Mouse (Mus musculus): ENCODE measurements at regions not wholly inside any gene's neighbourhood (a gene's known extent, or its start where the extent isn't known, plus 50 kb on each side); places are given as distances from the start of the nearest gene placed in this dataset.

DNA sequence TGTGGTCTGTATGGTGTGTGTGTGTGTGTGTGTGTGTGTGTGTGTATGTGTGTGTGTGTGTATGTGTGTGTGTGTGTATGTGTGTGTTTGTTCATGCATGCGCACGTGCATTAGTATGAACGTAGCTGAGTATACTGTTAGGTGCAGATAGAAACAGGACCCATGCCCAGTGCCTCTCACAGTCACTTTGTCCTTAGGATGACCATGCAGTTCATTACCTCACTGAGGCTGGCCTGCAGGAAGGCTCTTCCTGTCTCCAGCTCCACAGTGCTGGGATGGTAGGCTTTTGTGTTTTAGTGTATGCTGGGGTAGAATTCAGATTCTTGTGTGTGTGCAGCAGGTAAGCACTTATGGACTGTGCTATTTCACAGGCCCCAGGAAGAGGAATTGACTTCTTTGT lies 250.0 kb upstream of the Tacr3 start:
- no peaks in the 10 kb centered on the region for H3K4me1 ChIP-seq (ENCODE audit: control insufficient read depth, insufficient read depth, low read length)
- H3K27ac ChIP-seq (ENCODE audit: insufficient read depth, low read length): no peak overlapping the region
- no peak overlapping the region for H3K4me3 ChIP-seq (ENCODE audit: insufficient read depth, low read length)
- no peak for TF ChIP-seq POLR2A (IDR thresholded peaks at IDR 0.05; ENCODE audit: extremely low read depth, insufficient read depth, low read length)
- no peak for TF ChIP-seq CTCF (IDR thresholded peaks at IDR 0.05; ENCODE audit: extremely low read depth, insufficient read depth, low read length)

DNA sequence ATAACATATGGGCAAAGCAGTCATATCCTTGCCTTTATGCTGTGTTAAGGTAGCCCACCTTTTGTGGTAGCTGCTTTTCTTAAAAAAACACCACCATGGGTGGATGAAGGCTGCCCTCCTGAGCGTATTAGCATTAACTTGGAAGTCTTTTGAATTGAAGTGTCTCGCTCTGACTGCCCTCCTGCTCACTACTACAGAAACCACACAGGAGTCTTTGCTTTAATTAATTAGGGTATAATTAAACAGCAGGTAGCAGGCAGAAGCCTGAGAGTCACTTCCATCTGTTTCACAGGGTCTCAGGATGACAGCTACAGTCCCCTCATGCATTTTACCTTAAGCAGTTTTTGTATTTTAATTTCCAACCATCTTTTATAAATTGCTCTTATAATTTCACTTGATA lies 240.2 kb upstream of the Tacr3 start:
- H3K27ac ChIP-seq (ENCODE audit: insufficient read depth, low read length): no peak overlapping the region
- no peaks in the 10 kb centered on the region for H3K4me1 ChIP-seq (ENCODE audit: control insufficient read depth, insufficient read depth, low read length)
- TF ChIP-seq POLR2A (IDR thresholded peaks at IDR 0.05; ENCODE audit: extremely low read depth, insufficient read depth, low read length) (no peak), CTCF (IDR thresholded peaks at IDR 0.05; ENCODE audit: extremely low read depth, insufficient read depth, low read length) (no peak)
- no peak overlapping the region for H3K4me3 ChIP-seq (ENCODE audit: insufficient read depth, low read length)

DNA sequence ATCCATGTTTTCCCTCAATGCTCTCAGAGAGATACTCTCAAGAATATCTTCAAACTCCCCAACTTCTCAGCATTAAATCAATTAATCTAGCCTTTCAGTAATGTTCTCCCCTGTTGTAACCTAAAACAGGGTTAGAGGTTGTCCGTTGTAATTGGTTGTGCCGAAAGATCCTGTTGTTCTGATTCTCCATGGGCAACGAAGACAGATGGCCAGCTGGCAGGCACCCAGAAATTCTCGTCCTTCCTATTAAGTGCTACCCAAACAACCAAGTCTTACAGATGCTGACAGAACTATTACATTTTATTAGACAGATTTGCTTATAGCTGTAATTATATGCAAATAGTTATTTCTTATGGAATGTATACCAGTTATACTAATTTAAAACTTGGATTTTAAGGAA lies 225.9 kb upstream of the Tacr3 start:
- TF ChIP-seq CTCF (IDR thresholded peaks at IDR 0.05; ENCODE audit: extremely low read depth, insufficient read depth, low read length) (no peak), POLR2A (IDR thresholded peaks at IDR 0.05; ENCODE audit: extremely low read depth, insufficient read depth, low read length) (no peak)
- Histone ChIP-seq H3K4me3 (ENCODE audit: insufficient read depth, low read length) (no peak overlapping the region), H3K4me1 (ENCODE audit: control insufficient read depth, insufficient read depth, low read length) (no peaks in the 10 kb centered on the region), H3K27ac (ENCODE audit: insufficient read depth, low read length) (no peak overlapping the region)

DNA sequence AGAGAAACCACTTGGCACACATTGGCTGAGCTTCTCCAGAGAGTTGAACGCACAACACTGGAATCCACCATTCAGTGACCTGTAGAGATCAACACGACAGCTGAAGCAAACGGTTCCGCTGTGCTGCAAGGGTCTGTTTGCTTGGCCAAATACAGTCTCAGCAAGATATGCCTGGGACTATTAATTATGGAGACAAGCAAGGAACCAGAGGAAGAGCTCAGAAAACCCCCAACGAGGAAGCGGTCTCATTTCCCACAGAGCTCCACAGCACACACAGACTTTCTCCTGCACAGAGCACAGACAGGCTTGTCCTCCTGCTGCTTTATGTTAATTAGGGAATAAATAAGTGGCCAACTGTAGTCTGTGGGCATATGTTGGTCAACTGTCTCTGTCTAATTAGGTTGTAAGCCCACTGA lies 223.4 kb upstream of the Tacr3 start:
- no peak overlapping the region for H3K4me3 ChIP-seq (ENCODE audit: insufficient read depth, low read length)
- H3K27ac ChIP-seq (ENCODE audit: insufficient read depth, low read length): no peak overlapping the region
- no peak for TF ChIP-seq CTCF (IDR thresholded peaks at IDR 0.05; ENCODE audit: extremely low read depth, insufficient read depth, low read length)
- no peak for TF ChIP-seq POLR2A (IDR thresholded peaks at IDR 0.05; ENCODE audit: extremely low read depth, insufficient read depth, low read length)
- no peaks in the 10 kb centered on the region for H3K4me1 ChIP-seq (ENCODE audit: control insufficient read depth, insufficient read depth, low read length)

DNA sequence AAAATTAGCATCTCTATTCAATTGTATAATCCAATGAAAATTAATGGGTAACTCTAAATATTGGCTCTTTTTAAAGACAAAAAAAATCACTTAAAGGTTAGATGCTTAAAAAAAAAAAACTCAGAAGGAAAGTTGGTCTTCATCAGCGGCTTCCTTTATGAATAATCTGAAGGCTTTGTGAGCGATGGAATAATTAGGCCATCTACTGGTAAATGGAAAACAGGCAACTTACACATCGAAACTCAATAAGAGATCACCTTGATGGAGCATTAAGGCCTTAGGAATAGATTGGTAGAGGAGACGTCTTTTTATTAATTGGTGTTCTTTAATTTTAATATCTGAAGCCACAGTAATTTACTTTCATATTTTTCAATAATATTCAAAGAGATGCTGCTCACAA lies 218.6 kb upstream of the Tacr3 start:
- Histone ChIP-seq H3K27ac (ENCODE audit: insufficient read depth, low read length) (no peak overlapping the region), H3K4me3 (ENCODE audit: insufficient read depth, low read length) (no peak overlapping the region), H3K4me1 (ENCODE audit: control insufficient read depth, insufficient read depth, low read length) (no peaks in the 10 kb centered on the region)
- TF ChIP-seq POLR2A (IDR thresholded peaks at IDR 0.05; ENCODE audit: extremely low read depth, insufficient read depth, low read length) (no peak), CTCF (IDR thresholded peaks at IDR 0.05; ENCODE audit: extremely low read depth, insufficient read depth, low read length) (no peak)

DNA sequence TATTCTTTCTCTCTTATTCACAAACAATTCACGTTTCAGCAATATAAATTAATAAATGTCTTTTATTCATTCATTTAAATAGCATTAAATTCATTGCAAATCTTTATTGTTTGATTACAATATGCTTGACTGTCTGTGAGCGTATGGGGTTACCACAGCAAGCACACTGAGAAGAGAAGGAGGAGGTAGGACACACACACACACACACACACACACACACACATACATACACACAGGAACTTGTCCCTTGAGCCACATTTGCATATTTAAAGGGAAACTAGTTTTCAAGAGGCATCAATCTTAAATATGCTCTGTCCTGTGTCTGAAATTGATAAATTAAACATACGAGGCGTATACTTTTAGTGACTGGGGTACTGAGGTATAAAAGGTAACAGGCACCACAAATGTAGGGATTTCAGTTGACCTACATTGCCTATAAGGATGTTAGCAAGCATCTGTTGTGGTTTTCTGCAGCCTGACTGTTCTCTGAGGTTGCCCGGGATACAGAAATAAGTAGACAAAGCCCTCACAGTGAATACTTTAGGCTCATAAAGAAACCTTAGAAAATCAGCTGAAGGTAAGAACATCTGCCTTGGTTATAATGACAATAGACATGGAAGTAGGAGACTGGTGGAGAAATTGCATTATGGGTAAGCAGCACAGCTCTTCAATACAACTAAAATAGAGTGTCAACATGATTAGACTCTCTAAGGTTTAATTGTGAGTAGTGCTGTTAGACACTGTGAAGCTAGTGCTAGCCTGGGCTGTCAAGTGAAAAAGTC lies 217.1 kb upstream of the Tacr3 start:
- Histone ChIP-seq H3K4me3 (ENCODE audit: insufficient read depth, low read length) (no peak overlapping the region), H3K4me1 (ENCODE audit: control insufficient read depth, insufficient read depth, low read length) (no peaks in the 10 kb centered on the region), H3K27ac (ENCODE audit: insufficient read depth, low read length) (no peak overlapping the region)
- TF ChIP-seq CTCF (IDR thresholded peaks at IDR 0.05; ENCODE audit: extremely low read depth, insufficient read depth, low read length) (no peak), POLR2A (IDR thresholded peaks at IDR 0.05; ENCODE audit: extremely low read depth, insufficient read depth, low read length) (no peak)

DNA sequence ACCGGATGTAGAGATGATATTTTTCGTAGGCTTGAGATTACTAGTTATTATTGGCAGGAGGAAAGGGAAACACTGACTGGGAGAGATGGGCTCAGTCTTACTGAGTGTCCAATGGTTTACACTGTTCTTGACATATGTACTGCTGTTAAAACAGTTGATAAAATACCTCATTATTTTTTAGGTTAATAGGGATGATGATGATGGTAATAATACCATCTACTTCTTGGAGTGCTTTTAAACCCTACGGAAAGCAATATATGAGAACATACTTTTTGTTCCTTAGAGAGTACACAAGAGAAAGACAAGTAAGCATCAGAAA lies 216.6 kb upstream of the Tacr3 start:
- Histone ChIP-seq H3K4me1 (ENCODE audit: control insufficient read depth, insufficient read depth, low read length) (no peaks in the 10 kb centered on the region), H3K27ac (ENCODE audit: insufficient read depth, low read length) (no peak overlapping the region), H3K4me3 (ENCODE audit: insufficient read depth, low read length) (no peak overlapping the region)
- TF ChIP-seq POLR2A (IDR thresholded peaks at IDR 0.05; ENCODE audit: extremely low read depth, insufficient read depth, low read length): no peak
- TF ChIP-seq CTCF (IDR thresholded peaks at IDR 0.05; ENCODE audit: extremely low read depth, insufficient read depth, low read length): no peak

DNA sequence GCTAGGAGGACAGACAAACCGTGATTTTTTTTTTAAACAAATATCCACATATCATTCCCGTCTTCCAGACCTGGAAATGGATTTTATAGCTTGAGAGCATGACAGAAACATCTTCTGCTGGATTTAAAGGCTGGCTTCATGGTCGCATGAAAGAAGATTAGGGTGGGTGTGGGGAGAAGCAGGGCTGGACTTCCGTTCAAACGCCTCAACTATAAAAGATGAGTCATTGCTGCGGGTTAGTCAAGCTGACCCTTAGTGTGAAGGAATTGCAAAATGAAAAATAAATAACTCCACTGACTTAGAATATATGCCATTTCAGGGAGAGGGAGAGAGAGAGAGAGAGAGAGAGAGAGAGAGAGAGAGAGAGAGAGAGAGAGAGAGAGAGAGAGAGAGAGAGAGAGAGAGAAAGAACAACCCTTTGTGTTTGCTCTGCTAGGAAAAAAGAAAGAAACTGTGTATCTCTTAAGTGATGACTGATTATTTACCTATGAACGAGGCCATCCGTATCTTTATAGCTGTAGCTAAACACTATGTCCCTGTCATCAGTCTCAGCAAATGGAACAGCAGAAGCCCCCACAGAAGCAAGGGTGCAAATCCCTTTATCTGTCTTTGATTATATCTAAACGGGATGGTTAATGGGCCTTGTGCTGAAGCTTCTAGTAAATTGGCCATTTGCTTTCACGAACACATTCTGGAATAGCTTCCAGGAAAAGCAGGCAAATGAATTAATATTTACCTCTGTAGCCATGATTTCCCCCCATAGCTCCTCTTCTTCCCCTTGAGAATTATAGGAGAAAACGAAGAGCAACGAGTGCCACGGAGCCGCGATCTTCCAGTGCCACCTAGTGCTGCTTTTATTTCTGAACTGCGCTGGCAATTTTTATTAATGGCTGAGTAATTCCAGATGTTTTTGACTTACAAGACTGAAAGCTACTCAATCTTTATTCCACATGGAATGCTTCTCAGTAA lies 199.4 kb upstream of the Tacr3 start:
- Histone ChIP-seq H3K4me3 (ENCODE audit: insufficient read depth, low read length) (0 out of 2 replicates have a peak overlapping the region, but pooled peaks have one; percentile 3), H3K4me1 (ENCODE audit: control insufficient read depth, insufficient read depth, low read length) (no peaks in the 10 kb centered on the region), H3K27ac (ENCODE audit: insufficient read depth, low read length) (no peak overlapping the region)
- TF ChIP-seq CTCF (IDR thresholded peaks at IDR 0.05; ENCODE audit: extremely low read depth, insufficient read depth, low read length) (peak; percentile 82), POLR2A (IDR thresholded peaks at IDR 0.05; ENCODE audit: extremely low read depth, insufficient read depth, low read length) (no peak)

DNA sequence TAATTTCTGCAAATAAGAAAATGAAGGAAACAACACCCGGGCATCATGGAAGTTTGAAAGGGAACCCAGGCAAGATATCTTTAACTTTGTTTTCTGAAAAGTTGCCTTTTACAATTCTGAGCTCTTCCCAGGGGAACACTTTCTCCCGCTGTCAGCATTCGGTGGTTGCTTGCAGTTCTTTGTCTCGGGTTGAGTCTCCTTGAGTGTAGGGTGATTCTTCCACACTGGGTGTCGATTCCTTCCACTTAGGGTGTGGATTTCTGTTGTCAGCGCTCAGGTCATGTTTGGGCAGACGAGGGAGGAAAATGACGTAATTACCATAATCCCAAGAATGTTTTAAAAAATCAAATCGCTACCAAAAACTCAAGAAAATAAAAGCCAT lies 198.7 kb upstream of the Tacr3 start:
- Histone ChIP-seq H3K4me3 (ENCODE audit: insufficient read depth, low read length) (no peak overlapping the region), H3K4me1 (ENCODE audit: control insufficient read depth, insufficient read depth, low read length) (no peaks in the 10 kb centered on the region), H3K27ac (ENCODE audit: insufficient read depth, low read length) (no peak overlapping the region)
- TF ChIP-seq CTCF (IDR thresholded peaks at IDR 0.05; ENCODE audit: extremely low read depth, insufficient read depth, low read length) (no peak), POLR2A (IDR thresholded peaks at IDR 0.05; ENCODE audit: extremely low read depth, insufficient read depth, low read length) (no peak)
